Mouse (Mus musculus) B cell, adult 2 months (primary cell): Measurements from ENCODE around the gene Gabbr2.

ENCODE experiments used
- DNase-seq, 2 experiments: peaks; one replicate each; pipeline ENCODE4 v3.0.0; 2022

Gabbr2 gene

DNA sequence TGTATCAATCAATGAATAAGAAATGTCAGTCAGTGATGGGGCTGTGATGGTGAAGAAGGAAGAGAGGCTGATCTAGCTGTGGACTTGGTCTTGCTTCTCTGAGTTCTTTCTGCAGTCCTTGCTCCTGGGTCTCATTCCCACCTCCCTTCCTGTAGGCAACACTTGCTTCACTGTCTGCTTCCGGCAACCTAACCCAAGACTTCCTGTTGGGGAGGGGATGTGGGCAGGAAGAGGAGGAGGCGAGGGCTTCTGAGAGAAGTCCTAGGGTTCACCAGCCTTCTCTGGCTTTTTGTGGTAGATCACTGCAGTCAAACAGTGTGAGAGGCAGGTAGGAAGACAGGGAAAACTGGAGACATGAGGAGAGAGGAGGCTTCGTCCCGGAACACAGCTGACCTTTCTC, 239.4 kb downstream of the Gabbr2 start:
- DNase-seq: no peak

DNA sequence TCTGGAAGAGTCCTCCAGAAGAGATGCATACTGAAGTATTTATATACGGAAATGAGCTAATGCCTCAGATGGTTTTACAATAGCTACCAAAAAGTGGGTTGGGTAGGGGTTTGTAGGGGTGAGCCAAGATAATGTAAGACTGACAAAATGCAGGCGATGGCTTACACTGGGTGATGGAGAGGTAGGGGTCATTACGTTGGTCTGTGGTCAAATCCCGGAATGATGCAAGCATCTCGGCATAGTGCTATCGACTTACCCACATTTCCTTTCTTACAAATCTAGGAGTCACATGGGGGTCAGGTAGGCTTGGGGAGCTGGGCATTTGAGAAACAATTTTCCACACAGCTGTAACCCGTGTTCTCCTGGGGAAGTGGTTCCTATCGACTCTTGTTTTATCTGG, 242.7 kb downstream of the Gabbr2 start:
- no peak for DNase-seq

DNA sequence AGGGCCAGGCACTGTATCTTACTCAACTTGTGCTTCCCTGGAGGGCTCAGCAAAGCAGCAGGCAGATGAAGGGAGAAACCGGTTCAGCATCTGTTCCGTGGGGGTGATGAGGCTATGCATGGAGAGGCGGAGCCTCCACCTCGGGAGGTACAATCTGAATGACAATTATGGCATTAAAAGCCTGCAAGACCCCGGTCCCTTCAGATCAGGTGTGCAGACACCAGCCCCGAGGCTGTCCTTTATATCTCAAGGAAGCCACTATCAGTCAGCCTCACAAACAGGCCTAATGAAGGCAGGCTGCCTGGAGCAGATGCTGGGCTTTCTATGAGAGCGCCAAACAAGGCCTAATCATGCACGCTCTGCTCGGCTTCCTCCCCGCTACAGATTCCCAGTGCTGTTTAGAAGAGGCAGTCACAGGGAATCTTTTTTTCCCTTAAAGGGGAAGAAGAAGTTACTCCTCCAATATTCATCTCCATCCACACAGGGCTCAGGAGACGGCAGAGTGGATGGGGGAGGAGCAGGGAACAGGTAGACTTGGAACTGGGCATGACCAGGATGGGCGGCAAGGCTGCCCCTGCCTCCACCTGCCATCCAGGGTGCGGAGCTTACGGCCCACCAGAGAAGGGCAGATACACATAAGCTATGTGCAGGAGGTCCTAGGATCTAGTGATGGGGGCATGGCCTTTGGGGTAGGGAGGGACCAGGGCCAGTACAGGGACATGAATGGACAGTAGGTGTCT, 244.5 kb downstream of the Gabbr2 start:
- no peak for DNase-seq

DNA sequence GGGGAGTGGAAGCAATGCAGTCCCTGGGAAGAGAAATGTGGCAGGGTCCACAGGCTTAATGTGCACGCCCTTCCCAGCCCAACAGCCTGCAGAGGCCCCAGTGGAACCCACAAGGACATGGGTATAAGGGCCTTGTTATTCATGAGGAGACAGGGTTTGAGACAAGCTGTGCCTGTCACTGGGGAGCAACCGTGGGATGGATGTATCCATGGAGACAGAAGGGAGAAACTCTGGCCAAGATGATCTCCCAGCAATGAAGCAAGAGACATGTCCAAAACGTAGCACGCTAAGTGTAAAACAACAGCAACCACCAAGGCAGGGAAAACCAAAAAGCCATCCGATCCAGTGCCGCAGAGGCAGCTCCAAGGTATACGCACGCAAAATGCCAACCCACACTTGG, 246.1 kb downstream of the Gabbr2 start:
- DNase-seq: no peak

DNA sequence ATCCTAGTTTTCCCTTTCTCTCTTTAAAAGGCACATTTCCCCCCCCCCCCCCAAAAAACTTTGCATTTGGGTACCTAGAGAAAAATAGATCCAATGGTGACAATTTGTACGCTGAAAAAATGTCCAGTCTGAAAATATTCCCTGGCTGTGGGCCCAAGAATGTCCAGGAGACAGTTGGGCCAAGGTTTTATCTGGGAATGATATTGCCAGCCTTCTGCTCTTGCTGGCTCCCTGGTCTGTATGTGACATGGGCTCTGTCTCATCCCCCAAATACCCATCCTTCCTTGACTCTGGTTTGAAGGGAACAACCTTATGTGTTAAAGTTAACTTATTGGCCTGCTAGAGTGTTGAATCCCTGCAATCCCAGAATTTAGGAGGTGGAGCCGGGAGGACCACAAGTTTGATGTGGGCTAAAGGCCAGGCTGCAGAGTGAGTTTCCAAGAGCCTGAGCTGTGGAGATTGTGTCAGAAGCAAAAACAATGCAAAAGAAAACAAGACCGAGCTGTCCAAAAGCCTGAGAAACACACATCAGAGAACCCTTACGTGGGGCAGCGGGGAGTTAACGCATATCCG, 247.0 kb downstream of the Gabbr2 start:
- DNase-seq: no peak

DNA sequence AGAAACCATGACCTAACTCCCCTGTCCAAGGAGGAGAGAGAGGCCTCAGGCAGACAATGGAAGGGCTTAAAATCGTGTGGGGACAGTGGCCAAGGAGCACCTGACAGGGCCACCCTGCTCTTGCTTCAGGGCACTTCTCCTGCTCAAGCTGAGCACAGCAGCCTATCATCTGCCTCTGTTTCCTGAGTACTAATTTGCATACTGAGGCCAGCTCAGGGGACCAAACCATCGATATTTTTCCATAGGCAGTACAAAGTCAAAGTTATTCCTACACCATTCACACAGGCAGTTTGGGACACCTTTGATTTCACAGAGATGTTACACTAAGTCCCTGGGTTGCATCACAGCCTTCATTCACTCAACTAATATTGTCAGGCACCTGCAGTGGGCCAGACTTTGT, 249.1 kb downstream of the Gabbr2 start:
- DNase-seq: no peak

DNA sequence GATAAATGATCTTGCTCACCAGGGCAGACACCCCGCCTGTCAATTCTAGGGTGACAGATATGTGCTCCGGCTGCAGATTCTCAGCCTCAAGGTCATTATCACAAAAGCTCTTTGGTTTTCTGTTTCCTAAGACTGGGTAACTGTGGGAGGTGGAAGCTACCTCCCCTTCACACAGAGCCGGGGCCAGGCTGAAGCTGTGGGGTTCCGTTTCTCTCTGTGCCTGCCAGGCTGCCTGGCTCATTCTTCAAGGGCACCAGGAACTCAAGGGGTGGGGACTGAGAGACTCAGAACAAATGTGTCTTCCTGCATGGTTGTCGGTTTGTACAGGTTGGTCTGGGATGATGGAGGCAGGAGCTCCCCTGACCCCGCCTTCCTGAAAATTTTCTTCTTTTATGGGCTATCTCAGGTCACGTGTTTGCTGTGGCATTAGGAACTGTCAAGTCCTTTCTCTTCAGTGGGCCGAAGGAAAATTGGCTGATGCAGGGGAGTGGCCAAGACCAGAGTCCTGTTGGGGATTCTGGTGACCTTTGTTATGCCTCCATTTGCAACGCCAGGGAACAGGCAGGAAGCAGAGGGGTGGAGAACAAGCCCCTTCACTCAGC, 254.7 kb downstream of the Gabbr2 start:
- DNase-seq: no peak

DNA sequence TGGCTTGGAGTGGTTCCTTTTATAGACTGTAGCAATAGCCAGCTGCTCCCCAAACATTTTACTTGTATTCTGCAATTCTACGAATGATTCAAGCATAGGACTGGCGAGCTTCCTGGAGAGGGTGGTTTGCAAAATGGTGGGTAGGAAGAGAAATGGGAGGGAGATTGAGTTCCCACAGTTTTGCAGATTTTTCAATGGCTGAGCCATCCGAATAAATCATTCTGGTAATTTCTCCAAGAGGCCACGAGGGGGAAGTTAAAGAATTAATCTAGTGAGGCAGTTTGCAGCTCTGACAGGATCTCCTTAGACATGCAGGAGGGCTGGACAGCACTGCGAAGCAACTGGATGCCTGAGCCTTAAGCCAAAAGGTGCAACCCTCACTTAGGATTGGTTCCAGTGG, 256.8 kb downstream of the Gabbr2 start:
- no peak for DNase-seq

DNA sequence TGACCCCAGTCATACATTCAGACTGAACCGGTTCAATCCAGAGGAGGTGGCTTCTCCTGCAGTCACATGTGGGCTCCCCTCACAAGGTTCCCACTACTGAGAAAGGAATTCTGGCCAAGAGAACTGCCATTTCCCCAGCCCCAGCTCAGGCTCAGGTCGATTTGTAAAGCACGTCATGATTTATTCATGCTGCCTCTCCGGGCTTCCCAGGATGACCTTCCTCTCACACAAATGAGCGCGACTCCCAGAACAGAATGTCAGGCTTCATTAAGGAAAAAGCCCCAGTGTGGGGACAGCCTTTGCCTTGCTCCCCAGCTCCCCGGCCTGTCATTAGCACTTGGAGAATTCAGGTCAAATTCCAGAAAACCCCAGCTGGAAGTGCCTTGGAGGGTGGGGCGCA, 260.1 kb downstream of the Gabbr2 start:
- DNase-seq: no peak

DNA sequence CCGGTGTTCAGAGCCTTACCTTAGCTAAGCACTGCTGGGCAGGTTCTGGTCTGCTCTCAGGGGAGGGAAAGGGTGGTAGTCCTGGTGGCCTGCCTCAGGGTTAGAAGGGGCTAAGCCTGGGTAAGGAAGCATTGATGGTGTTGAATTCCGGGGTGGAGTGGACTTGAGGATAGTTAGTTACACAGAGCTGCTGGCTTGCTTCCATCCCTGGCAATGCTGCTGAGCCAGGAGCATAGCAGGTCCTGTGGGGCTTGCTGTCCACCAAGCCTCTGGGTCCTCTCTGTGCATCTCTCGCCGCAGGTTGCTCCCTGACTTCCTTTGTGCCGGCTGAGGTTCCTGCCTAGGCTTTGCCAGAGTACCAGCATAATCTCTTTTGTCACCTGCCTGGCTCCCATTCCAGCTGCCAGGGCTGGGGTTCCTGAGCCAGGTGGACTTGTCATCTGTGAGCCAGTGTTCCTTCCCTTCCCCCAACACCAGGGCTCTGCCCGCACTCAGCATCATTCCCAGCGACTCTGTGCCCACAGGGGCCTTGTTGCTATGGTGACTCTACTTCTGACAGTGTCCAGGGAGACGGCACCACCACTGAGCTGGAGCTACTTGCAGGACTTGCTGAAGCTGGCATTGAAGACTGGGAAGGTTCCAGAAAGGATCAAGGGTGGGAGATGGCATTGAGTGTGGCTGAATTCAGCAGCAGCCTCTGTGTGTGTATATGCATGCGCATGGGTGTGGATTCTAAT, 262.2 kb downstream of the Gabbr2 start:
- no peak for DNase-seq

DNA sequence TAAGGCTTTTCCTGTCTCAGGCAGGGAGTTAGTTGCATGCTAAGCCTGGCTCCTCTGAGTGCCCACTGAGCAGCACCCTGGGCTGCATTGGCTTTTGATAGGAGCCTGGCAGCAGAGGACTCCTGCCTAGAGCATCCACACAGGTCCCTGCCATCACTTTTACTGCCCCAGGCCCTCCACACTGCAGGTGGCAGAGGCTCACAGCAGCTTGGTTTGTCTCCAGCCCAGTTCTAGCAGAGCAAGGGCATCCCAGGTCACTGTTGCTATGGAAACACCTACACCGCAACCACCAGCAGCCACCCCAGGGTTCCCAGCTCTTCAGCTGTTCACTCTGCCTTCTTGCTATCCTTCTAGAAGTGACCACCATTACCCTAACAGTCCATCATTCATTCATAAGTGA, 263.4 kb downstream of the Gabbr2 start:
- no peak for DNase-seq

DNA sequence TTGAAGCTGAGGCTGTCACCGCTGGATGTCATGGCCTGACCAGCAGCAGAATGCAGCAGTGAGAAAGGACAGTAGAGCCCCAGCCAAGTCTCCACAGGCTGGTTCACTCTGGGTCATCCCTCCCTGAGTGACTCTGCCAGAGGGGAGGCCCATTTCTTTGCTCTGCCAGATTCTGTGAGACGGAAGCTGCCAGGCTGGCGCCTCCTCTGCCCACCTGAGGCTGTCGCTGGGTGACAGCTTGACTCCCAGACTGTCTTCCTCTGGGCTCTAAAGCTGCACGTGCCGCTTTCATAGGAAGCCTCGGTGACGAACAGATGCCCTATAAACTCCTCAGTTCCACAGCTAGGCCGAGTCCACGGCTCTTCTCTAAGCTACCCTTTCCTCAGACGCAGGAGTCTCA, 264.5 kb downstream of the Gabbr2 start:
- no peak for DNase-seq

DNA sequence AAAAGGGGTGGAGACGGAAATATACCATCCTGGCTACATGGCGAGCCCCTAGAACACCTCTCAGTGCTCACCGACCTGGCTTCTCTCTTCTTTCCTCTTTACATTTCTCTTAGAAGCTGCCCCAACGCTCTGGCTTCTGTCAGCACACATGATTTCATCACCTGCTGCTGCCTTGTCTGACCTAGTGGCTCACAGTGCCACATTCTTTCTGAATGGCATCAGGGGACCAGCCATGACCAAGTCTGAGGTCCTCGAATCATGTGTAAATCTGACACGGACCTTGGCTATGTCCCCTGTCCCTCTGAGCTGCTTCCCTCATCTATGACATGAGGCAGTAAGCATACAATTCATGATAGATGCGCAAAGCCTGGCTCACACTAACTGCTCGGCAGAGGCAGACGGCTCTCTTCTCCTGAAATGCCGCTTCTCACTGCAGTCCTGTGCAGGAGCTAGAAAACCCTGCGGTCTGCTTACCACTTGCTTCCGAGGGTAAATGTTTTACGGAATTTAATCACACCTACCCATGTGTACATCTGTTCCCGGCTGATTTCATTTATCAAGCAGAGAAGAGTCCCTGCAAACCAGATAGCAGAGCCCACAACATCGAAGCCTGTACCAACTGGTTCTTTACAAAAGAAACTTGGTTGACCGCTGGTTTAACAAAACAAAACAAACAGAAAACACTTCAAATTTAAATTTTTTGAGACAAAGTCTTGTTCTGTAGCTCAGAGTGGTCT, 270.7 kb downstream of the Gabbr2 start:
- no peak for DNase-seq

DNA sequence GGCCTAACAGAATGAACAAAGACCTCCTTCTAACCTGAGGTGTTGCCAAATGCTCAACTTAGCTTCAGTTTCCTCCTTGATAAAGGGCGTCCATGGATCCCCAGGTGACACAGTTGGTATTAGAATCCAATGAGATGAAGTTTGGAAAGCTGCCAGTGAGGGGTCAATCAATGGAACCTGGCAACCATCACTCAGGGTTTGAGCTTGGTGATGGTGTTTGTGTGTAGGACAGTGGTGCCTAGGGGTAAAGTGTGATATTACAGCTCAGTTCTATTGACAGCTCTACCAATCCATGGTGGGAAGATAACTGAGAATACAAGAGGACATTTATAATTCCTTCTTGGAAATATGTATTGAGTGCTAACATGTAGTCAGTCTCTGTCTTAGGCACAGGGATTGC, 271.6 kb downstream of the Gabbr2 start:
- DNase-seq: peak in 1 of 2 experiments; percentile 6

DNA sequence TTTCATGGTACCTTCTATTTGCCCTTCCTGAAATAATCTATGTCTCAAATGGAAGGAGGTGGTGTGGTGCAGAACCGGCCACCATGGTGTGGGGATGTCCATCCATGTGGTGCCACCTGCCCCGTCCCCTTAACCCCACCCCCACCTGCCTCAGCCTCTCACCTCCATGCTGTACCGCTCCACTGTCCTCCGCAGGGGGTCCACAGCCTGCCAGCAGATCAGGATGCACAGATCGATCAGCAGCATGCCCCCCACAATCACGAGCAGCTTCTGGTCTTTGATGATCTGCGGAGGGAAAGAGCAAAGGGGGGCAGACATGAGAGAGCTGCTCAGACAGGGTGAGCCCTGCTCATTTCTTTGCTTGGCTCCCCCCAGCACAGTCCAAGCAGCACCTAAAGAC, 273.0 kb downstream of the Gabbr2 start:
- no peak for DNase-seq

DNA sequence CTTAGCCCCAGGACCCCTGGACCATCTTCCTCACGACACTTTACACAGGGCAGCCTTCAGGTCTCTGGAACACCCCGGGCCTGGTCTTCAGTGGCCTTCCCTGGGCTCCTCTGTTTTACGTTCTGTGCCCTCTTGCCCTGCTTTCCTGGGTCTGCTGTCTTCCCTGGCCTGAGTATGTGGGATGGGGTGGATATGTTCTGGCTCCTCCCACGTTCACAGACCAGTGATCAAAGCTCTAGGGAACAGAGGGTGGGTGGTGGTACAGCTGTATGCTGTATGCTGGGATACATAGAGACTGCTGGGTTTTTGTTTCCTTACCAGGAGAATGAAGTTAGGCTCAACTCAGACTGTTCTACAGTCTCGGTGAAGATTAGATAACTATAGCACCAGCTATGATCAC, 274.5 kb downstream of the Gabbr2 start:
- DNase-seq: no peak

DNA sequence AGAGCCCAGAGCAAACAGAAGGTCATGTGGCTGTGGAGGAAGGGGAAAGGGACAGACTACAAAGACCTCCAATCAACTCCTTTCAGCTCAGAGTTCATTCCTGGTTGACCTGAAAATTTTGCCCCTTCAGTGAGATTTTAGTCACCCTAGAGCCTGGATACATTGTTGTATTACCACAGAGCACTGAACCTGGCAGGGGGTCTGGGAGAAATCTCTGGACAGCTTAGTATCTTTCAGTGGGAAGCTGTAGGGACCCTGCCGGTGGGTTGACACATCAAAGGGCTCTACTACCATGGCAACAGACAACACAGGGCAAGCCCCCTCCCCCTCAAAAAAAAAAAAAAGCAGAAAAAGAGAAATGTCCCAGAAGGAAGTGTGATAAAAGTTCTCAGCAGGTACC, 275.3 kb downstream of the Gabbr2 start:
- DNase-seq: no peak

DNA sequence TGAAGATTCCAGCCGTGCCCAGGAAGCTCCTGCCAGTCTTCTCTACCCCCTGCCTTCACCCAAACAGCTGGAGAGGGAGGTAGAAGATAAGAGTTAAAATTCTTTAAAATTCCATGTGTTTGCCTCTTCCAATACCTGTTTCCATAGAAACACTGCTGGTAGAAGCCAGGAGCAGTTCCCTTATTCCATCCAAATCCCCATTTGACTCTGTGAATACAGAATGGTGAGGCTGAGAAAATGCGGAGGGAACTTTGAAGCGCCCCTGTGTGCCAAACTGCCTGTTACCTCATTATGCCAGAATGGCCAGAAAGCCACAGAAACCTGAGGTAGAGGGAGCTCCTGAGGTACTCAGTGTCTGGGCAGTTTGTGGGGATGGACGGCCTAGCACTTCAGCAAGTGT, 281.1 kb downstream of the Gabbr2 start:
- DNase-seq: no peak

DNA sequence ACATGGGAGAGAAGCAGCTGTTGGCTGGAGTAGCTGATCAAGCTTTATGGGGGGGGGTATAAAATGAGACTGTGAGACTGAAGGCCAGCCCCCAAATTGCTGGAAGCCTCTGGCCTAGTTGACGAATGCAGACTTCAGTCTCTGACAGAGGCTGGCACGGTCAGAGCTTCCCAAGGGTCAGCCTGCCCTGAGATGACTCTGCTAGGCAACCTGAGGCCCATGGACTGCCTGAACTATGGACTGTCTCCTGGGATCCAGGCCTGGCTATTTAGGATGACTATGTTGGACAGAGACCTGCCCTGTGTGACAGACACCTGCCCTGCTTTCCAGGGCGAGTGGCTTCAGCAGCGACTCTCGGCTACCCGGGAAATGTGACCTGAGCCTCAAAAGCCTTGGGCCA, 281.7 kb downstream of the Gabbr2 start:
- no peak for DNase-seq

DNA sequence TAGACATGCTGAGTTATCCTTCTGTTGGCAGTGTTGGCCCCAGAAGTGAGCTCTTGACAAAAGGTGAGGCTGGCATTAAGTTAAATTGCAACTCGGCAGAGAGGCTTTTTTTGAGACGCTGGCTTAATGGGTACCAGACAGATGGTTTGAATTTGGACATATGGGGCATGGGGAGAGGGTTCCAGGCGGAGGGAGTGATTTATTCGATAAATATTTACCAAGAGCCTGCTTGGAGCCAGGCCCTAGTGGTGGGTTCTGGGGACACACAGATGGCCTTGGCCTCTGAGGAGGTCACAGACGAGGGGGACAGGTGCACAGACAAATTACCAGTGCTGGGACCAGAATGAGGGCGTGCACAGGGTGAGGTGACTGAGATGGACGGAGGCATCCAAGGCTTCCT, 282.2 kb downstream of the Gabbr2 start:
- DNase-seq: no peak

DNA sequence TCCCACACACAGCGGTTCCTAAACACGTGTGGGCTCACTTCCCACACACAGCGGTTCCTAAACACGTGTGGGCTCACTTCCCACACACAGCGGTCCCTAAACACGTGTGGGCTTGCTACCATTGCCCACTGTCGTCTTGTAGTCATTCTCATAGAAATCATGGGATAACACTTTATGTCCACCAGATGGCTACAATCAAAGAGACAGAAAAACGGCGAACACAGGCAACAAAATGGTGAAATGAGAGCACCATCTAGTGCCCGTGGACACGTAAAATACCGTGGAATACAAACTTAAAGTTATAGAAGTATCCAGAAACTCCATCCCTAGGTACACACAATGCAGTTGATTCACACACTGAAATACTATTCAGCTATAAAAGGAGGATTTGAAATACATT, 285.9 kb downstream of the Gabbr2 start:
- DNase-seq: no peak

DNA sequence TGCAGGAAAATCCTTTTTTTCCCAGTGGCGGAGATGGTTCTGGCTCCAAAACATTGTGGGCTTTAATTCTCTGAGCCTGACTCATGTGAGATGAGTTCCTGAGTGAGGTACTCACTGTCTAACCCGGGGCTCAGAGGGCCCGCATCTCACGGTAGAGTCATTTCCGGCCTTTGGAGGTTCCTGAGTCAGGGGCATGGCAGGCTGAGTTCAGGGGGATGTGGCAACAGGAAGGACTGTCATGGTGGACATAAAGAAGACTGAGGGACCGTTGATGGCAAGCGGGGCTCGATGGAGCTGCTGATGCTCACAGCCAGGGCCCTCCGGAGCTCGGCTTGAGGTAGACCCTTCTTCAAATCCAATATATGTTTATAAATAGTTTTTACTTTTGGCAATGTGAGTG, 288.5 kb downstream of the Gabbr2 start:
- no peak for DNase-seq

DNA sequence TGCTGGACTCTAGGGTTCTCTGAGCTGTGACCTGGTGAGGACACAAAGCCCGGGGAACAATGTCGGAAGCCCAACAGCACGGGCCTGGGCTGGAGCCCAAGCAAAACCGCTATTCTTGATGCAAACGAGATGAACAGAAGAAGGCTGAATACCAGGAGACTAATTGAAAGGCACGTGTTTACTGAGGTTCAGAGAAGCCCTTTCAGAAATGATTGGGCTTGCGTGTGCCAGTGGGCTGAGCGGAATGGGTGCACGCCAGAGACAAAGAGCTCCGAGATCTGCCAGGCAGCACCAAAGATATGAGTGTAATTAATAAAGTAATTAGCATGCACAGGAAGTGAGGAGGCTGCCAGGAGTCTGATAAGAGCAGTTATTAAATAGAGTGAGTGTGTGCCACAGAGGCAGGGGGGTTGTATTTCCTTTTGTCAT, 291.4 kb downstream of the Gabbr2 start:
- no peak for DNase-seq
